Mouse (Mus musculus) myocyte (in vitro differentiated cells): ENCODE measurements at regions not wholly inside any gene's neighbourhood (a gene's known extent, or its start where the extent isn't known, plus 50 kb on each side); places are given as distances from the start of the nearest gene placed in this dataset.

Source experiments
- CEBPB ChIP-seq: IDR thresholded peaks from 2 replicates; pipeline ENCODE4 v1.6.1; 2011; ENCODE audit warnings: mild to moderate bottlenecking, moderate library complexity; ENCODE audit not compliant: poor library complexity, insufficient read depth, severe bottlenecking
- E2F4 ChIP-seq: IDR thresholded peaks from one replicate; pipeline ENCODE4 v1.6.1; 2011; ENCODE audit warnings: mild to moderate bottlenecking, control low read depth, moderate library complexity; ENCODE audit not compliant: insufficient read depth
- MAX ChIP-seq: IDR thresholded peaks from one replicate; pipeline ENCODE4 v1.6.1; 2011; ENCODE audit warnings: low read depth, mild to moderate bottlenecking, control low read depth
- POLR2A ChIP-seq: IDR thresholded peaks from one replicate; pipeline ENCODE4 v1.6.1; 2011; ENCODE audit warnings: low read depth, mild to moderate bottlenecking, control low read depth, moderate library complexity; ENCODE audit not compliant: insufficient read length
- POLR2AphosphoS2 ChIP-seq: IDR thresholded peaks from one replicate; pipeline ENCODE4 v1.6.1; 2011; ENCODE audit warnings: low read depth, control low read depth; ENCODE audit not compliant: insufficient read length
- SRF ChIP-seq: IDR thresholded peaks from one replicate; pipeline ENCODE4 v1.6.1; 2011; ENCODE audit warnings: low read depth; ENCODE audit not compliant: control insufficient read depth, insufficient read length
- USF1 ChIP-seq: IDR thresholded peaks from one replicate; pipeline ENCODE4 v1.6.1; 2011; ENCODE audit warnings: low read depth, mild to moderate bottlenecking, control low read depth, moderate library complexity

GRCm38 (mm10) chr6:140368354-140369069 is 55.3 kb upstream of the Plekha5 start:
- TF ChIP-seq USF1 (no peak), E2F4 (no peak), POLR2A (no peak), MAX (no peak), SRF (no peak), CEBPB (0 out of 2 replicates have a peak, but pooled peaks have one; percentile 34), POLR2AphosphoS2 (no peak)
